Mouse (Mus musculus): Measurements from ENCODE around the gene Sgtb.

DNA sequence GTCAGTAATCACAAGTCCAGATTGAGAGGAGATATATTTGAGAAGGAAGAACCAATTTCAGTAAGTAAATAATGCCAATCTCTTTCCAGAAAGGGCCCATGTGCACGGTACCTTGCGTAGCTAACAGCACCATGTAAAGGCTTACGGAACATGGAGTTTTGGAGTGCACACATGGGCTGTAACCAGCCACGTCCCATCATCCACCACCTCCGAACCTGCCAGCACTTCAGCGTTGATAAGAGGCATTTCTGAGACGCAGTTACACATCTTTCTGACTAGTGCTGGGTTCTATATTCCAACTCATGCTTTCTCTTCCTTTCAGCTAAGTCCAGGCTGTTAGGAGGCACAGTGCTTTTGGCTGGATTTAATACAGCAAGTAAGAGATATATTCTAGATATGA, 12.4 kb upstream of the Sgtb start:
- no peak for TF ChIP-seq CTCF (IDR thresholded peaks at IDR 0.05)
- TF ChIP-seq POLR2A (IDR thresholded peaks at IDR 0.05; ENCODE audit: insufficient read depth, low read depth, low read length): no peak
- TF ChIP-seq EP300 (IDR thresholded peaks at IDR 0.05; ENCODE audit: insufficient read depth, low read depth, low read length): no peak

Data from heart, adult 2 months (tissue).